Mouse (Mus musculus): ENCODE results near the gene Cdc20.

GRCm38 (mm10) chr4:118436820-118437603, at the start of gene Cdc20:
- TF ChIP-seq MAX (IDR thresholded peaks at IDR 0.05; ENCODE audit: low read depth): peak; percentile 96
- TF ChIP-seq POLR2AphosphoS2 (IDR thresholded peaks at IDR 0.05; ENCODE audit: insufficient read length, low read depth): peak; percentile 70
- peak; percentile 84 for TF ChIP-seq POLR2A (IDR thresholded peaks at IDR 0.05; ENCODE audit: insufficient read length, low read depth)
- TF ChIP-seq USF1 (IDR thresholded peaks at IDR 0.05; ENCODE audit: low read depth): no peak
- TF ChIP-seq TCF12 (IDR thresholded peaks at IDR 0.05; ENCODE audit: insufficient read depth, poor library complexity, severe bottlenecking): no peak
- TF ChIP-seq MYOG (IDR thresholded peaks at IDR 0.05; ENCODE audit: control insufficient read depth in 1 of 3, insufficient read depth in 1 of 3, insufficient read length in 2 of 3, low read depth in 2 of 3): no peak
- no peak for TF ChIP-seq MYOD1 (IDR thresholded peaks at IDR 0.05; ENCODE audit: control insufficient read depth in 1 of 3, insufficient read length in 2 of 3, low read depth in 2 of 3)
- no peak for TF ChIP-seq CEBPB (IDR thresholded peaks at IDR 0.05; ENCODE audit: insufficient read depth, poor library complexity, severe bottlenecking)
- no peak for TF ChIP-seq REST (IDR thresholded peaks at IDR 0.05; ENCODE audit: insufficient read depth, insufficient read length)
- TF ChIP-seq E2F4 (IDR thresholded peaks at IDR 0.05; ENCODE audit: insufficient read depth): peak; percentile 91
- TF ChIP-seq TCF3 (IDR thresholded peaks at IDR 0.05; ENCODE audit: insufficient read length, low read depth): no peak
